Mouse (Mus musculus) left cerebral cortex, postnatal 10 days (tissue): Measurements from ENCODE around the gene Cnbd2. TPM values are rescaled to one million over a fixed set of nuclear protein-coding genes. Genes with fewer than 3 reads are reported as not detected.
A peak's percentile ranks its signal among the peaks of the same experiment; 100 is the strongest.

ENCODE experiments used
- DNase-seq, 2 experiments: peaks; one replicate each; pipeline ENCODE4 v3.0.0; 2021 to 2022; ENCODE audit warnings: low spot score in 2 of 2, mixed read lengths in 1 of 2; ENCODE audit errors: extremely low spot score in 1 of 2
- intact Hi-C: fragments of 180-260 bp; cut with DNase I; formaldehyde crosslinking; loops from one replicate; pipeline ENCODE4 v1.15.1; 2025
- total RNA-seq, 2 experiments: library from RNA; stranded (reverse); gene quantifications; 2 replicates each; pipeline ENCODE4 v1.2.3; 2021

The Cnbd2 gene
- total RNA-seq = 1 to 10 TPM; 4.7 to 6.7 TPM

GRCm38 (mm10) chr2:156312297-156312897, at the start of gene Cnbd2, which contains the start of gene Scand1:
TSS of gene Cnbd2 (plus strand) at chr2:156312299.
TSS of gene Scand1 (minus strand) at chr2:156312704.
- DNase-seq = peak; percentile 81 to 89
- intact Hi-C loops = no loop called here

- intact Hi-C loops = no loop called here
- DNase-seq = no peak
Observed at GRCm38 (mm10) chr2:156263204-156263893, 48.8 kb upstream of the Cnbd2 start.

- intact Hi-C loops = no loop called here
- no peak for DNase-seq
Observed at GRCm38 (mm10) chr2:156267636-156268035, 44.5 kb upstream of the Cnbd2 start.

GRCm38 (mm10) chr2:156272553-156272952, 39.5 kb upstream of the Cnbd2 start:
- intact Hi-C loops = no loop called here
- DNase-seq = no peak

- DNase-seq = peak; percentile 77 to 84
- intact Hi-C loops = loop anchor here (5.0 kb wide), 2 partner anchors 81 to 101 kb away; partner anchors contain the start of gene Phf20
Observed at GRCm38 (mm10) chr2:156278226-156279017, 33.7 kb upstream of the Cnbd2 start.

- DNase-seq = no peak
- intact Hi-C loops = no loop called here
Observed at GRCm38 (mm10) chr2:156281227-156281626, 30.9 kb upstream of the Cnbd2 start.

GRCm38 (mm10) chr2:156285161-156285560, 26.9 kb upstream of the Cnbd2 start:
- no peak for DNase-seq
- intact Hi-C loops = no loop called here

- intact Hi-C loops = no loop called here
- no peak for DNase-seq
Observed at GRCm38 (mm10) chr2:156286733-156287132, 25.4 kb upstream of the Cnbd2 start.

GRCm38 (mm10) chr2:156288222-156288621, 23.9 kb upstream of the Cnbd2 start:
- intact Hi-C loops = no loop called here
- DNase-seq = no peak

GRCm38 (mm10) chr2:156289552-156290160, 22.4 kb upstream of the Cnbd2 start:
- intact Hi-C loops = no loop called here
- DNase-seq = peak in 1 of 2 experiments; percentile 43

GRCm38 (mm10) chr2:156291998-156292397, 20.1 kb upstream of the Cnbd2 start:
- intact Hi-C loops = no loop called here
- no peak for DNase-seq

GRCm38 (mm10) chr2:156295601-156296063, 16.5 kb upstream of the Cnbd2 start:
- DNase-seq = no peak
- intact Hi-C loops = no loop called here

GRCm38 (mm10) chr2:156296190-156296589, 15.9 kb upstream of the Cnbd2 start:
- intact Hi-C loops = no loop called here

GRCm38 (mm10) chr2:156297653-156298052, 14.4 kb upstream of the Cnbd2 start:
- intact Hi-C loops = no loop called here
- peak in 1 of 2 experiments; percentile 37 for DNase-seq

More at GRCm38 (mm10) chr2:156296190-156296589, 15.9 kb upstream of the Cnbd2 start:
- no peak for DNase-seq

- DNase-seq = no peak
- intact Hi-C loops = no loop called here
Observed at GRCm38 (mm10) chr2:156298458-156298857, 13.6 kb upstream of the Cnbd2 start.

- no peak for DNase-seq
- intact Hi-C loops = no loop called here
Observed at GRCm38 (mm10) chr2:156302063-156302462, 10.0 kb upstream of the Cnbd2 start.

- intact Hi-C loops = no loop called here
- peak in 1 of 2 experiments; percentile 41 for DNase-seq
Observed at GRCm38 (mm10) chr2:156304351-156304750, 7.7 kb upstream of the Cnbd2 start.

GRCm38 (mm10) chr2:156305818-156306217, 6.3 kb upstream of the Cnbd2 start:
- no peak for DNase-seq
- intact Hi-C loops = no loop called here

GRCm38 (mm10) chr2:156307261-156307660, 4.8 kb upstream of the Cnbd2 start:
- intact Hi-C loops = no loop called here
- peak in 1 of 2 experiments; percentile 41 for DNase-seq
